Mouse (Mus musculus): ENCODE results near the gene Eif4e.

- TF ChIP-seq CTCF (IDR thresholded peaks at IDR 0.05; ENCODE audit: low read depth) (no peak), EP300 (IDR thresholded peaks at IDR 0.05; ENCODE audit: low read depth) (no peak)
These were observed 79.2 kb downstream of the Eif4e start for GRCm38 (mm10) chr3:138605132-138605531.
